Mouse (Mus musculus): ENCODE results near the gene Golph3l. TPM values are rescaled to one million over a fixed set of nuclear protein-coding genes. Genes with fewer than 3 reads are reported as not detected.
"Not testable (repeated sequence)": the region's sequence is repeated elsewhere in the genome, so short reads cannot be mapped to it uniquely, and the experiment has no call there.

Gene Golph3l
- total RNA-seq, 2 experiments from 2014 or later = 14.4 to 15.5 TPM

GRCm38 (mm10) chr3:95624628-95625503 lies 36.1 kb downstream of the Golph3l start, which contains the start of gene Ensa:
Gene Ensa, plus strand, starts transcription at chr3:95624993.
- peak; percentile 91 for DNase-seq

GRCm38 (mm10) chr3:95627763-95628162 lies 39.0 kb downstream of the Golph3l start:
- no peak for DNase-seq

DNA sequence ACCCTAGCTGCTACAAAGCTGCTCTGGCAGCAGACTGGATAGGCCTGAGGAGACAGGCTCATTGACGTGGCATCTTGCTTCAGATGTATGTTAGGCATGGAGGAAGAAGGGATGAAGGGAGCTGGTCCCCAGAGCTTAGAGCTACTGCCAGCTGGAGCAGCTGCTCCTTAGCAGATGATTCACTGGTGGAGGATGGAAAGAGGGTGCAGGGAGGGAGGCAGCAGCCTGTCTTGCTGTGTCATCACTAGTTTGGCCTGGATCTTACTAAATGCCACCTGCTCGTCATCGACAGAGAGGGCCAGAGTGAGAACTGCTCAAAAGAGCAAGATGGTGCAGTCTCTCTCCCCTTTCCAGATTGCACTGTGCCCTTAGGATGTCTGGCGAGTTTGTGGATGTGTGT lies 41.0 kb downstream of the Golph3l start:
- DNase-seq = no peak

- no peak for DNase-seq
These were observed 42.1 kb downstream of the Golph3l start for GRCm38 (mm10) chr3:95630856-95631255.

GRCm38 (mm10) chr3:95631304-95631703 lies 42.6 kb downstream of the Golph3l start:
- DNase-seq = no peak

DNA sequence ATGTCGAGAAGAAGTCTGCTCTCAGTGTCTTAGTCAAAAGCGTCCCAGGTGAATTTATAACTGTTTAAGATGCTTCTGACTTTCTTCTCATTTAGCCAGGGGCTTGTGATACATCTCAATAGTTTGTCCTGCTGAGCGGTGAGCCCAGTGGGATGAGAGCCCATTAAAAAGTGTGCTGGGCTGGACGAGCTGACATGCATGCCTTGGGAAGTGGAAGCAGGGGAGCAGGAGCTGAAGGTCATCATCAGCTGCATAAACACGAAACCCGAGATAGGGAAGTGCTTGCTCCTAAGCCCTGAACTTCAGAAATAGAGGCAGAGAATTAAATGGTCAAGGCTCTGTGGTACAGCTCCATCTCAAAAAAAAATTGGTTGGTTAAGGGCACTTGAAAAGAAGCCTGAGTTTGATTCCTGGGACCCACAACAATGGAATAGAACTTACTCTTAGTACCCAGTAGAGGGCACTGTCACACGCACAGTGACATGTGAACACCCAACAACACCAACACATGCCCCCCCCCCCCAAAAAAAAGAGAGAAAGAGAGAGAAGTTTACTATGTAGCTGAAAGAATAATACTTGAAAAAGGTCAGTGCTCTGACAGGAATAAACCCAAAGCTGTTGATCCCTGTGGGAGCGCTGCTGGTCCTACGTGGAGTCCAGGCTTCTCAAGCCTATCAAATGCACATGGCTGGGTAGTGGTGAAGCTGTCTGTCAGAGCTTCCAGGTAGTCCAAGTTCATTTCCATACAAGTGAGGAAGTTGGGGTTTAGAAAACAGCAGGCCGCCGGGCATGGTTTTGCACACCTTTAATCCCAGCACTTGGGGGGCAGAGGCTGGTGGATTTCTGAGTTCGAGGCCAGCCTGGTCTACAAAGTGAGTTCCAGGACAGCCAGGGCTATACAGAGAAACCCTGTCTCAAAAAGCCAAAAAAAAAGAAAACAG lies 44.2 kb downstream of the Golph3l start:
- no peak for DNase-seq

GRCm38 (mm10) chr3:95635636-95636035 lies 46.9 kb downstream of the Golph3l start:
- DNase-seq = no peak

DNA sequence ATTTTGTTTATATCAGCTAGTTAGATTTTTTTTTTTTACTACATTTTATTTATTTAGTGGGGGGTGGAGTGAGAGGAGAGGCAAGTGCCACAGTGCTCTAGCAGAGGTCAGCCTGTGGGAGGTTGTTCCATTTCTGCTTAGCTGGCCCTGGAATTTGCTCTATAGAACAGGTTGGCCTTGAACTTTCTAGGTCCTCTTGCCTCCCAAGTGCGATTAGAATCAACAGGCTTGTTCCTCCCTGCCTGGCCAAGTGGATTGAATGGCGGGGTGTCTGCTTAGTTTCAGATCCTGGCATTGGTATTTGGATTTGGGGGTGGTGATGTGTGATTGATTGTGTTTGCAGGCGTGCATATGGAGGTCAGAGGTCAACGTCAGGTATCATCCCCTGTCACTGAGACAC lies 47.3 kb downstream of the Golph3l start:
- DNase-seq = no peak

- DNase-seq = no peak
These were observed 51.0 kb downstream of the Golph3l start for GRCm38 (mm10) chr3:95639694-95640093.

- no peak for DNase-seq
These were observed 54.4 kb downstream of the Golph3l start for GRCm38 (mm10) chr3:95643097-95643496.

GRCm38 (mm10) chr3:95645313-95646235 lies 56.8 kb downstream of the Golph3l start:
- DNase-seq = no peak

GRCm38 (mm10) chr3:95648016-95648415 lies 59.3 kb downstream of the Golph3l start:
- DNase-seq = no peak

- DNase-seq = no peak
These were observed 61.7 kb downstream of the Golph3l start for GRCm38 (mm10) chr3:95650276-95651032.

GRCm38 (mm10) chr3:95651033-95651373 lies 62.3 kb downstream of the Golph3l start:
- no peak for DNase-seq

GRCm38 (mm10) chr3:95651391-95652203 lies 62.9 kb downstream of the Golph3l start:
- no peak for DNase-seq

DNA sequence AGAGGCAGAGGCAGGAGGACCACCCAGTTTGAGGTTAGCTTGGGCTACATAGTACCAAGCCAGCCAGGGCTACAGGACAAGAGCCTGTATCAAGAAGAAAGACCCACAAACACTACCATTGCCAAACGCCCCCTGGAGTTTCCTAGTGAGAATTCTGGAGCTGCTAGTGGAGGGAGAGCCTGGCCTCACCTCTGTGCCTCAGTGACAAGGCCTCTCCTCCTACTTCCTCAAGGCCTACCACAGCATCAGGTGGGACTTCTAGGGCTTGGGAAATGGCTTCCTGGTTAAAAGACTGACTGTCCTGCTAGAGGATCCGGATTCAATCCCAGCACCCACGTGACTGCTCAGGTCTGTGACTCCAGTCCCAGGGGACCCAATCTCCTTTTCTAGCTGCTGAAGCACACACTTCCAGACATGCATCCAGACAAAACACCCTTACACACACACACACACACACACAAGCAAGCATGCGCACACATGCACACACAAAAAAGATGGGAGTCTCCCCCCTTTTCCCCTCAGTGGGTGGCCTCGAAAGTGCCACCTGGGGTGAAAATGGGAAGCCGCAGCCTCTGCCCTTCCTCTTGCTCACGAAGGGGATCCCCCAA lies 63.6 kb downstream of the Golph3l start:
- no peak for DNase-seq

DNA sequence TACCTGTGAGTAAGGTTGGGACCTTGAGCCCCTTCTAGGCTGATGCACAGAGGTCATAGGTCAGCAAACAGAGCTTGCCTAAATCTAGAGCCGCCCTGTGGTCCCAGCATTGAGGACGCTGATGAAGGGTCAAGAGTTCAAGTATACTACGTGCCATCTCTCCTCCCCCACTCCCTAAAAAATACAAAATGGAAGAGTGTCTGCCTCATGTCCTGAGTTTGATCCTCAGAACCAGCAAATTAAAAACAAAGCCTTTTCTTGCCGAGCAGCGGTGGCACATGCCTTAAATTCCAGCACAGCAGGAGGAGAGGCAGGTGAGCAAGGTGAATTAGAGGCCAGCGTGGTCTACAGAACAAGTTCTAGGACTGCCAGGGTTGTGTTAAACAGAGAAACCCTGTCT lies 64.1 kb downstream of the Golph3l start:
- DNase-seq = no peak

GRCm38 (mm10) chr3:95653473-95654034 lies 64.8 kb downstream of the Golph3l start:
- DNase-seq = no peak

DNA sequence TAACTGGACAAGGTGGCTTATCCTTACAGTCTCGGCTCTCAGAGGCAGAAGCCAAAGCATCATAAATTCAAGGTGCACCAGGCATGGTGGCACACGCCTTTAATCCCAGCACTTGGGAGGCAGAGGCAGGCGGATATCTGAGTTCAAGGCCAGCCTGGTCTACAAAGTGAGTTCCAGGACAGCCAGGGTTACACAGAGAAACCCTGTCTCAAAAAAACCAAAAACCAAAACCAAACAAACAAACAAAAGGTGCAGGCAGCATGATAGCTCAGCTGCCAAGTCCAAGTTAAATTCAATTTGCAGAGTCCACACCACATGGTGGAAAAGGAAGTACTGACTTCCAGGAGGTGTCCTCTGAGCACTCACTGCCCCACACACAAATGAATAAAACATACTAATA lies 65.6 kb downstream of the Golph3l start:
- DNase-seq = not testable (repeated sequence)

Data from gastrocnemius, postnatal 10 days (tissue).